Mouse (Mus musculus) heart, postnatal 10 days (tissue): Measurements from ENCODE around the gene Gm13057. TPM values are rescaled to one million over a fixed set of nuclear protein-coding genes. Genes with fewer than 3 reads are reported as not detected.
"Not testable (repeated sequence)": the region's sequence is repeated elsewhere in the genome, so short reads cannot be mapped to it uniquely, and the experiment has no call there.

ENCODE experiments used
- DNase-seq, 2 experiments: peaks; one replicate each; pipeline ENCODE4 v3.0.0; 2021
- intact Hi-C: fragments of 180-260 bp; cut with DNase I; formaldehyde crosslinking; loops from one replicate; pipeline ENCODE4 v1.15.1; 2025
- total RNA-seq, 2 experiments: library from RNA; stranded (reverse); gene quantifications; 2 replicates each; pipeline ENCODE4 v1.2.3; 2021

The Gm13057 gene
- total RNA-seq, result not detected

DNA sequence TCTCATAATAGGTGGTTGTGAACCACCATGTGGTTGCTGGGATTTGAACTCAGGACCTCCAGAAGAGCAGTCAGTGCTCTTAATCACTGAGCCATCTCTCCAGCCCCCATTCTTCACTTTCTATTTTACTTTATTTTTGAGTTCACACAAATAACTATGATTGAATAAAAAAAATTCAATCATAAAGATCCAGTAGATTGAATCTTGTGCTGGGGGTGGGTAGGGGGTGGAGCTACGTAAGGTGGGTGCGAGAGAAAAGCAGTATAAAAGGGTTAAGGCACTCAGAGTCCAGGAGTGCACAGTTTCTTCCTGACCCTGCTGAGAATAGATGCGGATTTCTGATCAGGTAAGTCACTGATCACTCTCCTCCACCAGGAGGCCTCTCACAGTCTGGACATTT, at the start of gene Gm13057, which contains the start of gene BC080695:
TSS of gene Gm13057 (plus strand) at position 310 of the 400 bp plus-strand sequence.
TSS of gene BC080695 (plus strand) at position 301 of the 400 bp plus-strand sequence.
- DNase-seq, intact Hi-C loops: not testable (repeated sequence)

DNA sequence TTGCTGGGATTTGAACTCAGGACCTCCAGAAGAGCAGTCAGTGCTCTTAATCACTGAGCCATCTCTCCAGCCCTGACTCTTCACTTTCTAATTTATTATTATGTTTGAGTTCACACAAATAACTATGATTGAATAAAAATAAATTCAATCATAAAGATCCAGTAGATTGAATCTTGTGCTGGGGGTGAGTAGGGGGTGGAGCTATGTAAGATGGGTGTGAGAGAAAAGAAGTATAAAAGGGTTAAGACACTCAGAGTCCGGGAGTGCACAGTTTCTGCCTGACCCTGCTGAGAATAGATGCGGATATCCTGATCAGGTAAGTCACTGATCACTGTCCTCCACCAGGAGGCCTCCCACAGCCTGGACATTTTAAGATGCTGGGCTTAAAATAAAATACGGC, 40.5 kb upstream of the Gm13057 start, which contains the start of gene Gm13043:
TSS of gene Gm13043 (plus strand) at position 301 of the 400 bp plus-strand sequence.
- intact Hi-C loops, result no loop called here
- DNase-seq, result no peak

DNA sequence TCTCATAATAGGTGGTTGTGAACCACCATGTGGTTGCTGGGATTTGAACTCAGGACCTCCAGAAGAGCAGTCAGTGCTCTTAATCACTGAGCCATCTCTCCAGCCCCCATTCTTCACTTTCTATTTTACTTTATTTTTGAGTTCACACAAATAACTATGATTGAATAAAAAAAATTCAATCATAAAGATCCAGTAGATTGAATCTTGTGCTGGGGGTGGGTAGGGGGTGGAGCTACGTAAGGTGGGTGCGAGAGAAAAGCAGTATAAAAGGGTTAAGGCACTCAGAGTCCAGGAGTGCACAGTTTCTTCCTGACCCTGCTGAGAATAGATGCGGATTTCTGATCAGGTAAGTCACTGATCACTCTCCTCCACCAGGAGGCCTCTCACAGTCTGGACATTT, 15.9 kb upstream of the Gm13057 start, which contains the start of gene Gm13040:
TSS of gene Gm13040 (plus strand) at position 301 of the 400 bp plus-strand sequence.
- DNase-seq, intact Hi-C loops: not testable (repeated sequence)

Other genes with a start within 250 kb of the Gm13057 start
- under 1 TPM in 1 of 2 experiments, not detected in 1; 0.14 TPM for gene Lrrc38, start 202.0 kb upstream of the Gm13057 start, total RNA-seq
- not detected for gene Pramel1, start 157.3 kb upstream of the Gm13057 start, total RNA-seq
- 1 to 10 TPM; 9.4 to 9.7 TPM for gene Pramef8, start 139.3 kb upstream of the Gm13057 start, total RNA-seq
- gene Oog4, start 101.4 kb upstream of the Gm13057 start, total RNA-seq, result not detected
- gene Gm13043, start 40.4 kb upstream of the Gm13057 start, total RNA-seq, result not detected
- not detected for gene Gm13040, start 15.8 kb upstream of the Gm13057 start, total RNA-seq
- gene BC080695, start within 50 bp of the Gm13057 start, total RNA-seq, result not detected
- gene Gm13083, start 63.3 kb downstream of the Gm13057 start, total RNA-seq, result not detected
- not detected for gene Gm13088, start 105.5 kb downstream of the Gm13057 start, total RNA-seq
- not detected for gene Gm13089, start 151.0 kb downstream of the Gm13057 start, total RNA-seq
- not detected for gene Gm13078, start 167.7 kb downstream of the Gm13057 start, total RNA-seq
- gene Gm13023, start 237.6 kb downstream of the Gm13057 start, total RNA-seq, result not detected